Mouse (Mus musculus): ENCODE data around the gene Prn. TPM values are rescaled to one million over a fixed set of nuclear protein-coding genes. Genes with fewer than 3 reads are reported as not detected.

Gene Prn
- polyA plus RNA-seq, 1 experiment = not detected

GRCm38 (mm10) chr2:131996369-131996768 lies 86.6 kb downstream of the Prn start:
- H3K4me3 ChIP-seq (replicated peaks; ENCODE audit: extremely low read depth, low read depth, low read length) = no peak overlapping the region
- 80% methylated on average over 7 of the region's 7 CpGs for WGBS
- H3K4me1 ChIP-seq (ENCODE audit: control insufficient read depth, insufficient read depth, low read length) = peaks cover 6% of the 10 kb centered on the region; the same call in 1 of the 2 replicates
- DNase-seq = no peak
- no peak for TF ChIP-seq CTCF (IDR thresholded peaks at IDR 0.05; ENCODE audit: insufficient read depth, low read length)
- no peak for TF ChIP-seq POLR2A (IDR thresholded peaks at IDR 0.05; ENCODE audit: borderline replicate concordance, extremely low read depth, low read depth, low read length)

GRCm38 (mm10) chr2:131997356-131997755 lies 87.6 kb downstream of the Prn start:
- Histone ChIP-seq H3K4me3 (replicated peaks; ENCODE audit: extremely low read depth, low read depth, low read length) (no peak overlapping the region), H3K4me1 (ENCODE audit: control insufficient read depth, insufficient read depth, low read length) (peaks cover 3% of the 10 kb centered on the region; the same call in 1 of the 2 replicates)
- DNase-seq = no peak
- no peak for TF ChIP-seq CTCF (IDR thresholded peaks at IDR 0.05; ENCODE audit: insufficient read depth, low read length)
- no peak for TF ChIP-seq POLR2A (IDR thresholded peaks at IDR 0.05; ENCODE audit: borderline replicate concordance, extremely low read depth, low read depth, low read length)
- WGBS = 26% methylated on average over 5 of the region's 5 CpGs

- no peak for TF ChIP-seq CTCF (IDR thresholded peaks at IDR 0.05; ENCODE audit: insufficient read depth, low read length)
- no peak for TF ChIP-seq POLR2A (IDR thresholded peaks at IDR 0.05; ENCODE audit: borderline replicate concordance, extremely low read depth, low read depth, low read length)
Observed at GRCm38 (mm10) chr2:132001696-132002334, 92.1 kb downstream of the Prn start.

GRCm38 (mm10) chr2:132003916-132004315 lies 94.2 kb downstream of the Prn start:
- Histone ChIP-seq H3K4me1 (ENCODE audit: control insufficient read depth, insufficient read depth, low read length) (peaks cover 18% of the 10 kb centered on the region), H3K4me3 (replicated peaks; ENCODE audit: extremely low read depth, low read depth, low read length) (no peak overlapping the region)
- no peak for TF ChIP-seq CTCF (IDR thresholded peaks at IDR 0.05; ENCODE audit: insufficient read depth, low read length)
- no peak for TF ChIP-seq POLR2A (IDR thresholded peaks at IDR 0.05; ENCODE audit: borderline replicate concordance, extremely low read depth, low read depth, low read length)
- no peak for DNase-seq
- 65% methylated on average over 5 of the region's 5 CpGs for WGBS

More at GRCm38 (mm10) chr2:132001696-132002334, 92.1 kb downstream of the Prn start:
- 70% methylated on average over 13 of the region's 13 CpGs for WGBS
- H3K4me3 ChIP-seq (replicated peaks; ENCODE audit: extremely low read depth, low read depth, low read length) = no peak overlapping the region
- H3K4me1 ChIP-seq (ENCODE audit: control insufficient read depth, insufficient read depth, low read length) = peaks cover 11% of the 10 kb centered on the region
- DNase-seq = no peak

GRCm38 (mm10) chr2:132004495-132005136 lies 94.9 kb downstream of the Prn start:
- peak; percentile 54 for DNase-seq
- WGBS = 68% methylated on average over 9 of the region's 9 CpGs
- no peak for TF ChIP-seq POLR2A (IDR thresholded peaks at IDR 0.05; ENCODE audit: borderline replicate concordance, extremely low read depth, low read depth, low read length)
- TF ChIP-seq CTCF (IDR thresholded peaks at IDR 0.05; ENCODE audit: insufficient read depth, low read length) = no peak
- Histone ChIP-seq H3K4me1 (ENCODE audit: control insufficient read depth, insufficient read depth, low read length) (peaks cover 18% of the 10 kb centered on the region), H3K4me3 (replicated peaks; ENCODE audit: extremely low read depth, low read depth, low read length) (no peak overlapping the region)

GRCm38 (mm10) chr2:132005445-132005844 lies 95.7 kb downstream of the Prn start:
- 76% methylated on average over 4 of the region's 4 CpGs for WGBS
- no peak for DNase-seq

More at GRCm38 (mm10) chr2:132005445-132005844, 95.7 kb downstream of the Prn start:
- TF ChIP-seq CTCF (IDR thresholded peaks at IDR 0.05; ENCODE audit: insufficient read depth, low read length) (no peak), POLR2A (IDR thresholded peaks at IDR 0.05; ENCODE audit: borderline replicate concordance, extremely low read depth, low read depth, low read length) (no peak)
- Histone ChIP-seq H3K4me1 (ENCODE audit: control insufficient read depth, insufficient read depth, low read length) (peaks cover 18% of the 10 kb centered on the region), H3K4me3 (replicated peaks; ENCODE audit: extremely low read depth, low read depth, low read length) (no peak overlapping the region)

Other genes with a start within 250 kb of the Prn start
- not detected in 2 replicates for gene Erv3, start 50.2 kb upstream of the Prn start, polyA plus RNA-seq (2012; rRNA removed)
- 95.5 and 102 TPM in 2 replicates for gene Prnp, start within 50 bp of the Prn start, polyA plus RNA-seq (2012; rRNA removed)
- gene Prnd, start 40.9 kb downstream of the Prn start, polyA plus RNA-seq (2012; rRNA removed) = 0.95 and 1.1 TPM in 2 replicates
- gene Rassf2, start 120.3 kb downstream of the Prn start, polyA plus RNA-seq (2012; rRNA removed) = 26.6 and 27.1 TPM in 2 replicates
- 82.2 and 83.1 TPM in 2 replicates for gene Slc23a2, start 235.2 kb downstream of the Prn start, polyA plus RNA-seq (2012; rRNA removed)

All from lung, adult 2 months (tissue).